Mouse (Mus musculus): ENCODE results near the gene Trim3. TPM values are rescaled to one million over a fixed set of nuclear protein-coding genes. Genes with fewer than 3 reads are reported as not detected.

Gene Trim3
- 2.1 TPM for polyA plus RNA-seq (2017; shearing (Covaris generic))

GRCm38 (mm10) chr7:105633127-105633800 is at the start of gene Trim3:
Trim3 (minus strand) TSS chr7:105633571.

GRCm38 (mm10) chr7:105650639-105651435 is 17.5 kb upstream of the Trim3 start, which contains the start of gene Dnhd1:
Dnhd1 (plus strand) TSS chr7:105650827.

GRCm38 (mm10) chr7:105640233-105640893 is 7.0 kb upstream of the Trim3 start, which contains the start of the genes Arfip2 and Gm45799:
Arfip2 (minus strand) TSS chr7:105640416.
Gm45799 (plus strand) TSS chr7:105640552.

GRCm38 (mm10) chr7:105639756-105640155 is 6.4 kb upstream of the Trim3 start, which contains the start of gene Timm10b:
Timm10b (plus strand) TSS chr7:105640056.

GRCm38 (mm10) chr7:105581094-105581703 is 52.2 kb downstream of the Trim3 start, which contains the start of gene Apbb1:
Apbb1 (minus strand) TSS chr7:105581653.

Other genes with a start within 250 kb of the Trim3 start
- gene Fam160a2, start 233.5 kb downstream of the Trim3 start, polyA plus RNA-seq (2017; shearing (Covaris generic)): 26.9 TPM
- not detected for gene Cnga4, start 229.0 kb downstream of the Trim3 start, polyA plus RNA-seq (2017; shearing (Covaris generic))
- gene Cckbr, start 207.8 kb downstream of the Trim3 start, polyA plus RNA-seq (2017; shearing (Covaris generic)): not detected
- not detected for gene Cavin3, start 151.3 kb downstream of the Trim3 start, polyA plus RNA-seq (2017; shearing (Covaris generic))
- 47.9 TPM for gene Smpd1, start 79.2 kb downstream of the Trim3 start, polyA plus RNA-seq (2017; shearing (Covaris generic))
- 5.6 TPM for gene Apbb1, start 51.9 kb downstream of the Trim3 start, polyA plus RNA-seq (2017; shearing (Covaris generic))
- not detected for gene Hpx, start 33.4 kb downstream of the Trim3 start, polyA plus RNA-seq (2017; shearing (Covaris generic))
- gene Timm10b, start 6.5 kb upstream of the Trim3 start, polyA plus RNA-seq (2017; shearing (Covaris generic)): 255 TPM
- 35.3 TPM for gene Arfip2, start 6.8 kb upstream of the Trim3 start, polyA plus RNA-seq (2017; shearing (Covaris generic))
- gene Gm45799, start 7.0 kb upstream of the Trim3 start, polyA plus RNA-seq (2017; shearing (Covaris generic)): 14.3 TPM
- 3.3 TPM for gene Dnhd1, start 17.3 kb upstream of the Trim3 start, polyA plus RNA-seq (2017; shearing (Covaris generic))
- 244 TPM for gene Ilk, start 103.0 kb upstream of the Trim3 start, polyA plus RNA-seq (2017; shearing (Covaris generic))
- gene Rrp8, start 103.8 kb upstream of the Trim3 start, polyA plus RNA-seq (2017; shearing (Covaris generic)): 48.8 TPM
- gene Taf10, start 110.8 kb upstream of the Trim3 start, polyA plus RNA-seq (2017; shearing (Covaris generic)): 18.8 TPM
- 133 TPM for gene Tpp1, start 118.7 kb upstream of the Trim3 start, polyA plus RNA-seq (2017; shearing (Covaris generic))
- gene Dchs1, start 154.1 kb upstream of the Trim3 start, polyA plus RNA-seq (2017; shearing (Covaris generic)): not detected
- gene Mrpl17, start 177.5 kb upstream of the Trim3 start, polyA plus RNA-seq (2017; shearing (Covaris generic)): 159 TPM

All from CD4-positive, CD25-positive, alpha-beta regulatory T cell, adult 9 weeks (primary cell).